Mouse (Mus musculus): ENCODE data around the gene Tmprss4.

- TF ChIP-seq CTCF (IDR thresholded peaks at IDR 0.05) (no peak), EP300 (IDR thresholded peaks at IDR 0.05; ENCODE audit: insufficient read depth, low read depth, low read length) (no peak), POLR2A (IDR thresholded peaks at IDR 0.05; ENCODE audit: insufficient read depth, low read depth, low read length) (no peak)
Measured at GRCm38 (mm10) chr9:45138191-45139032, 65.5 kb downstream of the Tmprss4 start, which contains the start of gene Scn4b.

All from heart, adult 2 months (tissue).